Mouse (Mus musculus) NIH3T3 (cell line): ENCODE data around the gene 4632433K11Rik.
"Not testable (repeated sequence)": the region's sequence is repeated elsewhere in the genome, so short reads cannot be mapped to it uniquely, and the experiment has no call there.

Experiments
- DNase-seq: peaks from one replicate; pipeline ENCODE4 v3.0.0-alpha.2; 2012; ENCODE audit warnings: low read depth

Gene 4632433K11Rik

DNA sequence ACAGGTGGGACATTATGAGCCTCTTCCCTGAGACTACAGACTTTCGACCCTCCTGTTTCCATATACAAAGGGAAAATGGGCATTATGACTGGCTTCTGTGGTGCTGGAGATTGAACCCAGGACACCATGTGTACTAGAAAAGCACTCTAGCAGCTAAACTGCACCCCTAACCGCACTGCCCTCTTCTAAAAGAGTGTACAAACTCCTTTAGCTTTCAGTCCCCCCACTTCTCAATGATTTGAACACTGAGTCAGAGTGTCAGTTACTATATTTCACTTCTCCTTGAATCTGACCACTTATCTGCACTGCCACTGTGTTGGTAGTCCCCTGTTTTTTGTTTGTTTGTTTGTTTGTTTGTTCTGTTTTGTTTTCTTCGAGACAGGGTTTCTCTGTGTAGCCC lies at the start of gene 4632433K11Rik:
4632433K11Rik (plus strand) TSS at position 301 of the 400 bp plus-strand sequence.
- DNase-seq: no peak

DNA sequence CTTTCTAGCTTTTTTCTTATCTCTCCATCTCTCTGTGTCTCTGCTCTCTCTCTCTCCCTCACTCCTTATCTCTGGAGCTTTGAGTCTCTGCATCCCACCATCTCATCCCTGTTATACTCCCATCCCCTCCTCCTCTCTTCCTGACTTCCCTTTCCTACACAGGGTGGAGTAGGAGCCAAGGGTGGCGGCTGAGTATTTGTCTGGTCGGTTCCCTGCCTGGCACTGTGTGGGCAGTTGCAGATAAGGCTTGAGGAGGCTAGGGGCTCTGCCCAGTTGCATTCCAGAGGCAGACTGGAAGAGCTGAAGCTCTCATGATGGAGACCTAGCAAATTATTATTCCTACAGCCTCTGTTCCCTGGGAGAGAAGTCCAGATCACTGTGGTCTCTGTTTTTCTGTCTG lies 45.7 kb upstream of the 4632433K11Rik start:
- no peak for DNase-seq

DNA sequence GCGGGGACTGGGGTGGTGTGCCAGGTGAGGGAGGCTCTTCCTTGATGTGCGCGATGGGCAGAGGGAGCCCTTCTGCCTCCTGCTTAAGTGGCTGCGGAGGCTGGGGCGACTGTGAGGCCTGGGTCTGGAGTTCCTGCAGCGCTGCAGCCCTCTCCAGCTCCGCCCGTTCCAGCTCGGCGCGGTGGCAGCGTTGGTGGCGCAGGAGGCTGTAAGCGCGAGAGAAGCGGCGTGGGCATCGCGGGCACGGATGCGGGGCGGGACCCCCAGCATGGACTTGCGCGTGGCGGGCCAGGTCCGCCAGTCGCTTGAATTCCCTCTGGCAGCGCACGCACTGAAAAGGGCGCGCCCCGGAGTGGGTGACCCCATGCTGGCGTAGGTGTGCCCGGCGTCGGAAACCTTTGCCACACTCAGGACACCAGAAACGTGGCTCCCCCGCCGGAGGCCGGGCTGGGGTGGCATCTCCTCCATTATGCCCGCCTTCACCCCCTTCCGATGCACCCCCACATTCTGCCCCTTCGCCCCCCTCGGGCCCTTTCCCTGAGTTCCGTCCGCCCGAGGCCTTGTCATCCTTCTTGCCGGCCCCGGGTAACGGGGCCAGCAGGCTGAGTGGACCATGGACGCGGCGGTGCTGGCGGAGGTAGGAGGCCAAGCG lies 40.4 kb upstream of the 4632433K11Rik start:
- no peak for DNase-seq

DNA sequence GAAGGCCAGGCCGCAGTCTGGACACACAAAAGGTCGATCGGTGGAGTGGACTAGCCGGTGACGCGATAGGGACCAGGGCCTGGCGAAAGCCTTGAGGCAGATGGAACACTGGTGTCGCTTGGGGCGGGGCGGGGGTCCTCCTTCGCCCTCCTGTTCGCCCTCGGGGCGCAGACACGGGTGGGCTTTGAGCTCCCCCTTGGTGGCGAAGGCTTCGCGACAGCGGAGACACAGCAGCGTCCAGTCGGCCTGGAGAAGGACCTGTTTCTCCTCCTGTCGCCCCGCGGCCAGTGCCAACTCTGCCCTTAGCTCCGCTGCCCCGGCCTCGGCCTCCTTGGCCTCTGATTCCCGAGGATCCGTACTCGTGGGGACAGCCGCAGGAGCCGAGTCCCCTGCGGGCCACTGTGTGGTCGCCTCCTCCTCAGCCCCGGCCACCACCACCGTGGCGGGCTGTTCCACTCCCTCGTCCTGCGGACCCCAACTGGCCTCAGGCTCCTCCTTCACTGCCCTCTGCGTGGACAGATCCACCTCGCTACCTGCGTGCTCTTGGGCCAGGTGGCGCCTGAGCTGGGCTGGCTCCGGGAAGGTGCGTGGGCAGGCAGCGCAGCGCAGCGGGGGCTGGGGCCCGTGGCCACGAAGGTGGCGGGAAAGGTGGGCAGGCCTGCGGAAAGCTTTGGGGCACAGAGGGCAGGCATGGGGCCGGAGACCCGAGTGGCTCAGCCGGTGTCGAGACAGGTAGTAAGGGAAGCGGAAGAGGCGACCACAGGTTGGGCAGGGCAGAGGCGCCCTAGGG lies 39.7 kb upstream of the 4632433K11Rik start:
- no peak for DNase-seq

DNA sequence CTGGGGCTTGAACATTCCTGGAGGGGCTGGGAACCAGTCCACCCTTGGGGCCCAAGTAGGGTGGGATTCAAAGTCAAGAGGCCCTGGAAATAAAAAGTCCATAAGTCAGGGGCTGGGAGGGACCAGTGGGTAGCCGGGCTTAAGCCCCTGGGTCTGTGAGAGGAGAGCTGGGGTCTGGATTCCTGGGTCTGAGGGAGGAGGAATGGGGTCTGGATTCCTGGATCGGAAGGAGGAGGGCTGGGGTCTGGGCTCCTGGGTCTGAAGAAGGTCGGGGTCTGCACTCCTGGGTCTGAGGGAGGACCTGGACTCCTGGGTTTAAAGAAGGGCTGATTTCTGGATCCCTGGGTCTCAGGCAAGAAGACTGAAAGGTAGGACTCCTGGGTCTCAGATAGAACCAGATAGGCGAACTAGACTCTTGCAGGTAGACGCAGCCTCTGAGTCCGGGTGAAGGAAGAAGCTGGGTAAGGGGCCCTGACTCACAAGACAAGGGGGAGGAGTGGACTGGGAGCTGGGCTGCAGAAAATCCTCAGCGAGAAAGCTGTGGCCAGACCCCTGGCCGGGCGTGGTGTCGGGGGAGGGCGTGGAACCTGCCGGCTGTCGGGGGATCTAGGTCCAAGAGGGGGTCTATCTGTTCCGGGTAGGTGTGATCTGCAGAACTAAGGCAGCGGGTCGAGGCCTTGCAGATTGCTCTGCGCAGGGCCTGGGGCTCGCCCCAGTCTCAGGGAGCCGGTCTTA lies 38.5 kb upstream of the 4632433K11Rik start:
- no peak for DNase-seq

DNA sequence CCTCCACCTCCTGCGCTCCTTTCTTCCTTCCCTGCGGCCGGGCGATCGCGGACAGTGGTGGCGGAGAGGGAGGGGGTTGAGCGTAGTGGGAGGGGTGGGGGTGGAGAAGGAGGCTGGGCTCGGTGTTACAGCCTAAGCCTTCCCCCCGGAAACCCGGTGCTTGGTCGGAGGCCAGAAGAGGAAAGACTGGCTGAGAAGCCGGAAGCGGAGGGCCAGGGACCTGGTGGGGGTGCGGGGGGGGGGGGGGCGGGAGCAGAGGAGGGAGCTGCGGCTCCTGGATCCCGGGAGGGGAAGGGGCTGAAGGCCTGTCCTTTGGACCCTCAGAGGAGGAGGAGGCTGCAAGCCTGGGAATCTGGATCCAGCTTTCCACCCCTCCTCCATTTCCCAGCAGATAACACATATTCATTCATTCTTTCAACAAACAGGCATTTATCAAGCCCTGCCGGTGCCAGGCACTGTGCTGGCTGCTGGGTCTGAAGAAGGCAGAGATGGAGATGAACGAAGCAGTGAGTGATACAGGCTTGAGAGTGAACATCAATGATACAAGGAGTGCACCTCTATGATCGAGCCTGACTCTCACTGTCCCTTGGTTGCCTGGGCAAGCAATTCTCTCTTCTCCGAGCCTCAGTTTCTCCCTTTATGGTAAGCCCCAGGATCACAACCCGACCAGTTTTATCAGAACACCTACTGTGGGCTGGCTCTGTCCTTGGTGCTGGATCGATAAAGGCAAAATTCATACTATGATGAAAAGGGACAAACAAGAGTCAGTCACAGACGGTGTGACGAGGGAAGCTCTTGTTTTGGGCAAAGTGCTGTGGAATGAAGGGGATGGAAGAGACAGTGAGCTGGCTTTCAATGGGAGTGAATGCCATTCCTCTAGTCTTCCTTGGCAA lies 37.7 kb upstream of the 4632433K11Rik start, which contains the start of gene Zfp579:
Zfp579 (minus strand) TSS at position 156 of the 893 bp plus-strand sequence.
- DNase-seq: peak; percentile 96

DNA sequence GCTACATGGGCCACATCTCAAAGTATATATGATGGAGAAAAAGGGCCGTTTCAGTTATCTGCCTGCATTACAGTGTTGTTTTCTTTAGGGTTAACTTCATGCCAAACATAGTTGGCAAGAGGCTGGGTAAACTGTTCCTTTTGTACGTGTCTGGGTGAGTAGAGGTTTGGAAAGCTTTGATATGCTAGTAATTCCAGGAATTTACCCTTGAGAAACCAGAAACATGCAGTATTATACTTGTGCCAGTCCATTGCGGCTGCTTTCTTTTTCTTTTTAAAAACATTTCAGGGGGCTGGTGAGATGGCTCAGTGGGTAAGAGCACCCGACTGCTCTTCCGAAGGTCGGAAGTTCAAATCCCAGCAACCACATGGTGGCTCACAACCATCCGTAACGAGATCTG lies 37.0 kb upstream of the 4632433K11Rik start:
- DNase-seq: peak; percentile 56

DNA sequence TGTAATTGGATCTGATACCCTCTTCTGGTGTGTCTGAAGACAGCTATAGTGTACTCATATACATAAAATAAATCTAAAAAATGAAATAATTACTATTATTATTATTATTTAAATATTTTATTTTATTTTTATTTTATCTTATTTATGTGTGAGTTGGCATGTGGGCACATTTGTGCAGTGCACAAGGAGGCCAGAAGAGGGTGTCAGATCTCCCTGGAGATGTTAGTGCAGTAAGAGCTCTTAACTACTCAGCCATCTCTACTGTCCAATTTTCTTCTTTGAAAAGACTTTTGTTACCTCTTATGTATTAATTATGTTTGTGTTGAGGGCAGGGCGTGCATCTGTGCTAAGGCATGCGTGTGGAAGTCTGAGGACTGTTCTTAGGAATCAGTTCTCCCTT lies 34.0 kb upstream of the 4632433K11Rik start:
- DNase-seq: peak; percentile 58

DNA sequence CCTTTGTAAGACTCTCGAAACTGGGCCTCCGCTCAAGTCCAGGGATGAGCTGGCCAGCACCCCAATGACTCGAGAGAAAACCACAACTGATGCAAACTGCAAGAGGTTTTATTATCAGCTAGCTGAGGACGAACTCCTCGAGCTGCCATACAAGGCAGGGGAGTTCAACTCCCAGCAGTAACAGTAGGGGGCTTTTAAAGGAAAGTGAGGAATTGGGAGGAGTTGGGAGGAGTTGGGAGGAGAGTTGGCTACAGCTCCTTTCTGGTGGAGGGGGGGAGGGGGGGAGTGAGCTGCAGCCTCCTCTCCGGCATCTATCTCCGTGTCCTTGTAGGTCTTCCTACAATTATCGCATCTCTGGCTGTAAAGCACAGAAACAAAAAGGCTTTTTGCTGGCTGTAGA lies 31.0 kb upstream of the 4632433K11Rik start:
- DNase-seq: not testable (repeated sequence)

DNA sequence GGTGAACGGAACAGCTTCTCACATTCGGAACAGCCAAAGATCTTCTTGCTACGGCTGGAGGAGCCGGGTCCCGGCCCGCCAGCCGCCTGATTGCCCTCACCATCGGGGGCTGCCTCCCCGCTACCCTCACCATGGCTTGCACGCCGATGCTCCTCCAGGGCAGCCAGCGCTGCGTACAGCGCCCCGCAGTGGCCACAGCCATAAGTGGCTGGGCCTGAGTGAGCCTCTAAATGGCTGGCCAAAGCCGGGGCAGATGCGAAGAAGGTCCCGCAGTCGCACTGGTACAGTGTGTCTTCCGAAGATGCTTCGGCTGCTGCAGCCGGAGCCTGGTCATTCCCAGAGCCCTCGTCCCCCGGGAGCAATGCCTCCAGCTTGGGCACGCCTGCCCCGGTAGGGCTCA lies 25.7 kb upstream of the 4632433K11Rik start:
- no peak for DNase-seq

DNA sequence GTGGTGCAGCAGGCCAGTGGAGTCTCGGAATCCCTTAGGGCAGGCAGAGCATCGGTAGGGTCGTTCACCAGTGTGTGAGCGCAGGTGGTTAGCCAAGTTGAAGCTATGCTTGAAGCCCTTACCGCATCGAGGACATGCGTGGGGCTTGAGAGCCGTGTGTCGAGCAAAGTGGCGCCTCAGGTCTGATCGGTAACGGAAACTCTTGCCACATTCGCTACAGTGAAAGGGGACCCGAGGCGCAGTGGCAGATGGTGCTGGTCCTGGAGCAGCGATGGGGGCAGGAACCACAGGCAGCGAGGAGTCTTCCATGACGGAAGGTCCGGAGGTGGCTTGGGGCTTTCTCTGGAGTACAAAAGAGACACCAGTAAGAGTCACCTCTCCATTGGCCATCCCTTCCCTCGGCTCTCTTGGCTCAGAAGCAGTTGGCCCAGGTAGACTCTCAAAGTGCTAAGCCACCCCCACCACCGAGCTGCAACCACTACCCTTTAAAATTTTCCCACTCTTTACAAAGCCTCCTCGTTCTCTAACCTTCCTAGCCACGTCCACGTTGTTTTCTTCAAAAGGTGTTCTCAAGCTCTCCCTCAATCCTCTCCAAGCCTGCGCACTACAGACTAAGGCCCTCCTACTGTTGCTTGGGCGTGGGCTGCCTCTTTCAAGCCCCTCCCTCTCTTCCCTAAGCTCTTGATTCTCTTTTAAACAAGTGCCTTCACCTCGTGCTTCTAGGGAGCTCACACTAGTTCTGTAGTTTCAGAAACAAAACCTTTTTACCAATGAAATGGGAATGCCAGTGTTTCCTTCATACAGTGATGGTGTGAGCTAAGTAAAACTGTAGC lies 21.0 kb upstream of the 4632433K11Rik start:
- DNase-seq: peak; percentile 17

DNA sequence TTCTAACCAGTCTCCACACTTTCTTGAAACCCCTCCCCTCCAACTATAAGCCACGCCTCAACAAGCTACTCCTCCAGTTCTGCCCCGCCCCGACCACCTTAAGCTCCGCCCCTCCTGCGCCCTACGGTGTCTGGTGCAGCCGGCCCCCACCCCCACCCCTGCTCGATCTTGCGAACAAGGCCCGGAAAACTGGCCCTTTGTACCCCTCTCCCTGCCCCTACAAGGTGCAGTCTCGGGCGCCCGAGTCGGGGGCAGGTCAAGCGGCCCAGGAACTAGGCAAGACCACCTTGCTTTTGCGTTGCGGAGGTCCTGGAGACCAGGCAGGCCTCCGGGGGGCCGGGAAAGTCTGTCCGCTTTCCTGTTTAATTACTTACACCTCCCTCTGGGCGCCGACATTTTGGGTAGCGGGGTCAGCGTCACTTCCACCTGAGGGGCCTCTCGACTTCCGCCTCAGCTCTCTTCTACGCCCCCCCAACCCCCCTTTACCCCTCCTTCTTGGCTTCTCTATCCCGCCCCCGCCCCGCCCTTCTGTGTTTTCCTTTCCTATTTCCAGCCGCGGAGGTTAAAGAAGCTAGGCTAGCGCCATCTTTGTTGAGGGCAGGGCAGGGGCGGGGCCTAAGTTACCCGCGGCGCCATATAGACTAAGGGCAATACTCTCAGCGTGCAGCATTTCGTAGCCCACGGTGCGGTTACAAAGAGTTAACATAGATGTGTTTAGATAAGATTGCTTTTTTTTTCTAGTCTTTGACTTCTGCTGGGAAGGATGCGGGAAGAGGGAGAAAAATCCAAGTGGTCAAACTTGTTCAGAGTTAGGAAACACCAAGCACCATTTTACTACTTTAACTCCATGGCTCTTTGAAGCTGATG lies 19.4 kb upstream of the 4632433K11Rik start, which contains the start of the genes Zfp524 and Fiz1:
Zfp524 (plus strand) TSS at position 165 of the 867 bp plus-strand sequence.
Fiz1 (minus strand) TSS at position 447 of the 867 bp plus-strand sequence.
- peak; percentile 99 for DNase-seq

DNA sequence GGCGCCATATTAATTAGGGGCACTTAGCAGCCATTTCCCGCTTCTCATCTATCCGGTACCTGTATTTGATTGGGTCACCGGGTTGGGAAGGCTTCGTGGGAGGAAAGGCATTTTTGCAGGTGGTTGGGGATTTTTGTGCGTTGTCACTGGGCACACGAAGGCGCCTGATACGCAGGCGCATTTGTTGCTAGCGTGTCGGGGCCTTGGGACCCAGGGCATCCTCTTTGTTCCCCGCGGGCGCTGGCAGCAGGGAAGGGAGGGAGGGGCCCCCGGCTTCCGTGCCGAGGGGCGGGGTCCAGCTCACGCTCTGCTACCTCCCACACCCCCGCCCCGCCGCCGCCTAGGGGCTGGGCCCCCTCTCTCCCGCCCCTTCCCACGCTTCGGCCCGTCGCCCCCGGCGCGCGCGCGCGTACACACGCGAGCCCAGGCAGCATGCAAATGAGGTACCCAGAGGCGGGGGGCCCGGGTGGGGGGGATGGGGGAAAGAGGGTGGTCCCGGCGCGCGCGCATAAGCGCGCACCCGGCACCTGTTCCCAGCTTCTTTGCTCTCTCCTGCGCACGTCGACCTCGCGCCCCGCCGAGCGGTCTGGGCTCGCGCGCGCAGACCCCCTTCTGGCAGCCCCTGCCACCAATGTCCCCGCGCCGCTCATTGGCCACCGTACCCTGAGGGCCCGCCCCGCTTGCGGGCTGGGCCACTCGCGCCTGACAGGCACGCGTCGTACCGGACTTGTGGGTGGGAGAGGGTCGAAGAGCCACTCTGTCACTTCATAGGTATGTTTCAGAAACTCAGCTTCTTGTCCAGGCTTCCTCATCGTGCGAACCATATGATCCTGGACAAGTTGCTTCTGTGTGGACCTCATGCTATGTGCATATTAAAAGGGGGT lies 18.6 kb upstream of the 4632433K11Rik start, which contains the start of gene Gm44973:
Gm44973 (plus strand) TSS at position 379 of the 884 bp plus-strand sequence.
- DNase-seq: peak; percentile 96

DNA sequence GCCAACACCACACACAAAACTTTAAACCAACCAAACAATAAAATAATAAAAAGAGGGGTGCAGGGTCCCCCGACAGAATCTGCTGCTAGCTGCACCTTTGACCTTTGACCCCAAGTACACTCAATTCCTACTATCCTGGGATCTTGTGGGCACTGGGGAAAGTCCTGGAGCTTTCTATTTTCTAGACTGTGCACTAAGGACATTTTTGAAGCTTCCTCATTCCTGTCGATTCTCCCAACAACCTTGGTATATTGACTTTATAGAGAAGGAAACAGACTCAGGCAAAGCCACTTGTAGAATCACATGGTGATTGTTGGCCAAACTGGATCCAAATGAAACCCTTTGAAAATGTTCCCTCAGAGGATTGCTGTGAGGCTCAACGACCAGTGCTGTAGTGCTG lies 17.9 kb upstream of the 4632433K11Rik start:
- peak; percentile 11 for DNase-seq

DNA sequence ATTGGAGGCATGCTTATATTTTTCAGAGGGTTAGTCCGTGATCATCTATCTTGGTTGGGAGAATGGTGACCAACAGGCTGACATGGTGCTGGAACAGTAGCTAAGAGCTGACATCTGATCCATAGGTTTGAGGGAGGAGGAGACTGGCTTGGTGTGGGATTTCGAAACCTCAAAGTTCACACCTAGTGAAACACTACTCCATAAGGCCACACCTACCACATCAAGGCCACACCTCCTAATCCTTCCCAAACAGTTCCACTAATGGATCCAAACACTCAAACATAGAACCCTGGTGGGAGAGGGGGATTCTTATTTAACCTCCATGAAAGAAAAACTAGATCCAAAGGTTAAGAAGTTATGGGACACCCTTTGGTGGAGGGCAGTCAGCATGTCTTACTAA lies 17.0 kb upstream of the 4632433K11Rik start:
- DNase-seq: peak; percentile 19

DNA sequence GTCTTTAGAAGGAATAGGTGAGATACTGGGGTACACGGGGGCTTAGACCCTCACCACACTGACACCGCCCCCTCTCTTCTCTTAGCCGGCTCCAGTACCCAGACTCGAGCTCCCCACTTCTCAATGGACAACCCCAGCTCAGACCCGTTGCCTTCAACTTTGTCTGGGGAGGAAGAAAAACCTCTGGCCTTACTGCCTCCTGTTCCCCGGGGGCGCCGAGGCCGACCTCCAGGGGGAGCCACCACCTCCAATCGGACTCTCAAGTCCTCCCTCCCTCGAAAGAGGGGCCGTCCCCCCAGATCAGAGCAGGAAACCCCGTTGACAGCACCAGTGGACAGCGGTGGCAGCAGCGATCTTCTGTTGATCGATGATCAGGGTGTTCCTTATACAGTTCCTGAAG lies 16.6 kb upstream of the 4632433K11Rik start:
- no peak for DNase-seq

DNA sequence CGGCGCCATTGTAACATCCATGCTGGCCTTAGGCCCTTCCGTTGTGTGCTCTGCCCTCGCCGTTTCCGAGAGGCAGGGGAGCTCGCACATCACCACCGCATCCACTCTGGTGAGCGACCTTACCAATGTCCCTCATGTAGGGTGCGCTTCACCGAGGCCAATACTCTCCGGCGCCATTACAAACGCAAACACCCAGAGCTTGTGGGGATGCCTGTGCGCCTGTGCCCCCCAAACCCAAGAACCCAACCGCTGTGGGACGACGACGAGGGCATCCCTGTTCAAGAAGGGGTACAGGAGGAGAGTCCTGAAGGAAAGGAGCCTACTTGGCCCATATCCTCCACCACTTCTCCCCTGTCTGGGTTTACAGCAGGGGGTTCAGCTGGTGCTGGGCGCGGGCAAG lies 16.0 kb upstream of the 4632433K11Rik start:
- no peak for DNase-seq

DNA sequence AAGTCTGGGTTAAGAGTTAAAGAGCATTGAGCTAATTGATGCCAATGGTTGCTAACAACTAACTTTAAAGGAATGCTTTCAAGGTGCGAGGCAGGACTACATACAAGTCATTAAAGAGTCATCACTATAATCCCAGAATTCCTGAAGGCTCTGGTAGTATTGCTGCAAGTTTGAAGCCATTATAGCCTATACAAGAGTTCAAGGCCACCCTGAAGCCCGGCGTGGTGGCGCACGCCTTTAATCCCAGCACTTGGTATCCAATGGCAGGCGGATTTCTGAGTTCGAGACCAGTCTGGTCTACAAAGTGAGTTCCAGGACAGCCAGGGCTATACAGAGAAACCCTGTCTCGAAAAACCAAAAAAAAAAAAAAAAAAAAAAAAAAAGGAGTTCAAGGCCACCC lies 14.3 kb upstream of the 4632433K11Rik start:
- peak; percentile 41 for DNase-seq
